Mouse (Mus musculus): ENCODE measurements around the gene Chil1. TPM values are rescaled to one million over a fixed set of nuclear protein-coding genes. Genes with fewer than 3 reads are reported as not detected.

The Chil1 gene
- total RNA-seq, 2 experiments from 2014 or later = 14.0 TPM

DNA sequence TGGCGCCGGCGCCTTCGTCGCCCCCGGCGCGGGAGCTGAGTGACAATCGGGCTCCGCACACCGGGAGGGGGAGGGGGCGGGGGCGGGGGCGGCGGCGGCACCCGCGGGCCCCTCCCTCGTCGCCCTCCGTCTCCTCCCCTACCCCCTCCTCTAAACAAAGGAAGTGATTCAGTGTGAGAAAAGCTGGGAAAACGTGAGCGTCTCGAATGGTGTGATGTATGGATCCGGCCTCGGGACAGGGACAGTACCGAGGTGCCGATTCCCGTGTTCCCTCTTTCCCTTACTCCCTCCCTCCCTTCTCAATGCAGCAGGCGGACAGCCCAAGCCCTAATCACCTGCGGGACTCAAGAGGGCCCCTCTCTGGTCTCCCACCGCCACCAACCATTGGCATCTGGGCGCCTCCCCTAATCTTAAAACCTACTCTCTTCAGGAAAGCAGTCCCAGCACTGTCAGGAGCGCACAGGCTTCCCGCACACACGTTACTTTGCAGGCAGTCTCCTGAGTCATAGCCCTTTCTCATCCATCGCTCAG is 53.5 kb downstream of the Chil1 start, which contains the start of gene Adora1:
Gene Adora1 (minus strand): TSS at position 41 of the 531 bp plus-strand sequence.
- intact Hi-C loops (cut with DNase I) = loop anchor here (2.0 kb wide), 1 partner anchor 31 kb away; no protein-coding TSS in a partner anchor
- peak within 1 kb of the TSS; percentile 74 for H3K4me3 ChIP-seq
- H3K27ac ChIP-seq = peak within 1 kb of the TSS; percentile 95
- TF ChIP-seq CTCF (IDR thresholded peaks at IDR 0.05) = no peak
- DNase-seq (ENCODE audit: extremely low spot score in 1 of 2, low spot score in 2 of 2) = no peak

DNA sequence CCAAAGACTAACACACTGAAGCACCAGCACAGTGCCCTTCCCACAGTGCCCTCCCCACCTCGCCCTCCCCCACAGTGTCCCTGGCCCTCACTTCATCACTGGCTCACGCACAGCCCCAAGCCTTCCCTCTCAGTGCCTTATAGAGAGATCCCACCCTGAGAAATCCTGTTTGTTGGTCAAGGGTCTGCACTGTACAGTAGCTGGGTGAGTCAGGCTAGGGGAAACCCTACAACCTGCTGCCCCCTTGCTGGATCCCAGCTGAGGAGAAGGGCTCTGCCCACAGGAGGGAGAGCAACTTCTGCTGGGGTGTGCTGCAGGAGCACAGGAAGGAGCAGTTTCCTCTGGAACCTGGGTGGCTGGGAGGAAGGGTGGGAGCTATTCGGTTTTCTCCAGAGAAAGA is 54.2 kb downstream of the Chil1 start:
- peak overlapping the region; percentile 74; the same call in 1 of the 2 replicates for H3K4me3 ChIP-seq
- H3K27ac ChIP-seq = peak overlapping the region; percentile 95; the same call in 1 of the 2 replicates
- no peak for DNase-seq (ENCODE audit: extremely low spot score in 1 of 2, low spot score in 2 of 2)
- intact Hi-C loops (cut with DNase I) = no loop called here
- TF ChIP-seq CTCF (IDR thresholded peaks at IDR 0.05) = no peak

DNA sequence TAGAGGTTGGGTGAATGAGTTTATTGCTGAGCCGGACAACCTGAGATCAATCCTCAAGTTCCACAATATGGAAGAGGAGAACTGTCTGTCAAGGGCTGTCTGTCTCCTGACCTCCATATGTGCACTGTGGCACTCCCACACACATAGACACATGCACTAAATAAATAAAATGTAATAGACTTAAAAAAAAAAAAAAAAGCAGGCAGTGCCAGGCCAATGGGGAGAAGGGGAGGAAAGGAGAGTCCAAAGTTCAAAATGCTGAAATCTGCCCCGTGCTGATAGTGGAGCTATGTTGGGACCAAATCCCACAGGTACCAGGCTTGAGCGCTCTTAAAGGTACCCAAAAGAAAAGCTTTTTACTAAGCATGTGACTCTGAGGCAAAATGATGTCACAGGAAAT is 55.5 kb downstream of the Chil1 start:
- no peak for TF ChIP-seq CTCF (IDR thresholded peaks at IDR 0.05)
- DNase-seq (ENCODE audit: extremely low spot score in 1 of 2, low spot score in 2 of 2) = no peak
- intact Hi-C loops (cut with DNase I) = no loop called here
- no peak overlapping the region for H3K4me3 ChIP-seq
- H3K27ac ChIP-seq = no peak overlapping the region

Other genes starting within 250 kb of the Chil1 start
- 10 to 100 TPM; 15.8 to 23.8 TPM for gene Fmod, start 144.9 kb upstream of the Chil1 start, total RNA-seq (2021)
- gene Btg2, start 103.1 kb upstream of the Chil1 start, total RNA-seq (2021) = 10 to 100 TPM; 26.2 to 28.3 TPM
- gene Chit1, start 70.9 kb upstream of the Chil1 start, total RNA-seq (2021) = not detected
- gene Mybph, start 11.3 kb downstream of the Chil1 start, total RNA-seq (2021) = under 1 TPM in 1 of 2 experiments, not detected in 1; 0.25 TPM
- gene Adora1, start 53.3 kb downstream of the Chil1 start, total RNA-seq (2021) = 100 to 1,000 TPM; 180 to 188 TPM
- not detected for gene Myog, start 107.8 kb downstream of the Chil1 start, total RNA-seq (2021)
- 10 to 100 TPM; 50.7 to 50.8 TPM for gene Ppfia4, start 150.8 kb downstream of the Chil1 start, total RNA-seq (2021)
- gene Tmem183a, start 179.8 kb downstream of the Chil1 start, total RNA-seq (2021) = 10 to 100 TPM; 57.2 to 70.8 TPM
- gene 4933406M09Rik, start 203.8 kb downstream of the Chil1 start, total RNA-seq (2021) = not detected
- gene Cyb5r1, start 223.4 kb downstream of the Chil1 start, total RNA-seq (2021) = 10 to 100 TPM; 20.3 to 23.3 TPM
- 10 to 100 TPM; 55.9 to 58.2 TPM for gene Adipor1, start 233.2 kb downstream of the Chil1 start, total RNA-seq (2021)

All from left cerebral cortex, adult 2 months (tissue).